Mouse (Mus musculus) cerebellum, adult (tissue): ENCODE results near the gene Fdx1l.

Experiments used
- ATAC-seq: cut with Nextera tagmentation; 2 replicates; pipeline ENCODE4 v1.9.2; 2017; ENCODE audit warnings: mild to moderate bottlenecking, moderate library complexity, mixed read lengths; ENCODE audit not compliant: insufficient number of reproducible peaks, low FRiP score, low TSS enrichment

Fdx1l gene

GRCm38 (mm10) chr9:21030055-21030600, 43.3 kb downstream of the Fdx1l start:
- ATAC-seq, result no peak

DNA sequence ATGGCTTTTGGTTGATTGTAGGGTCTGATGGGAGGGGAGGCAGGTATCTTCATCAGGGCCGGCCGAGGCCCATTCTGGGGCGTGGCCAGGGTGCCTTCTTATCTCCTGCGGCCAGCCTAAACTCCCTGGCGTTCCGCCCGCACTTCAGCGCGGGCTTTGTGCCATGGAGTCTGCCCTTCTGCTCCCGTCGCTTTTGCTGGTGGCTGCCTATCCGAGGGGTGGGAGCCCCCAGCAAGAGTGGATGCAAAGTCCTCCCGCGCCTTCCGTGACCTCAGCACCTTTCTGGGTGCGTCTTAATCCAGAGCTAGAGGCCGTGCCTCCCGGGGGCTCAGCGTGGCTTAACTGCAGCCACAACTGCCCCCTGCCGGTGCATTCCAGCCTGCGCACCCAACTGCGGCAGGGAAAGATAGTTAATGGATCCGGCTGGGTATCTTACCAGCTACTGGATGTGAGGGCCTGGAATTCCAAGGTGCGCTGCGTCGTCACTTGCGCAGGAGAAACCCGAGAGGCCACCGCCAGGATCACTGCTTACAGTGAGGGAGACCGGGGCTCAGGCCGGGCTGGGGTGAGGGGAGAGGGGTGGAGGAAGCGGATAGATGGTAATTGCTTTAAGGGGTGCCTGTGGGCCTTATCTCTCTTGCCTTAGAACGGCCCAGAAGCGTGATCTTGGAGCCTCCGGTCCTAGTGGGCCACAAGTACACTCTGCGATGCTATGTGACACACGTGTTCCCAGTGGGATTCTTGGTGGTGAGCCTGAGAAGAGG, 43.9 kb downstream of the Fdx1l start, which contains the start of gene Icam4:
Gene Icam4, plus strand, starts transcription at position 83 of the 764 bp plus-strand sequence.
- ATAC-seq, result no peak

DNA sequence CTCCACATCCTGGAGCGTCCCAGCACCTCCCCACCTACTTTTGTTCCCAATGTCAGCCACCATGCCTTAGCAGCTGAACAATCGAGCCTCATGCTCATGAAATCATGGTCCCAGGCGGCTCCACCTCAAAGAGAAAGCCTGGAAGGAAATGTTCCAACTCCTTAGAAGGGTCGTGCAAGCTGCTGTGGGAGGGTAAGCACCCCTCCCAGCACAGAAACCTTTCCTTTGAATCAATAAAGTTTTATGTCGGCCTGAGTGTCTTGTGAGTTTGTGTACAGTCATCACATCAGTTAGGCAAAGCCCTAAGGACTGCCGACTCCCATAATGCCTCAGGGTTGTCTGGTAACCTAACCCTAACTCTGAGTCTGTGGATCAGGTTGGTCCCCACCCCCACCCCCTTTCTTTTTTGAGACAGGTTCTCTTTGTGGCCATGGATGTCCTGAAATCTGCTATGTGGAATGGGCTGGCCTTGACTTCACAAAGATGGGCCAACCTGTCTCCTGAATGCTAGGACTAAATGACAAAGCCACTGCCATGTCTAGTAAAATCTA, 44.8 kb downstream of the Fdx1l start:
- no peak for ATAC-seq

- no peak for ATAC-seq
These were observed 45.6 kb downstream of the Fdx1l start for GRCm38 (mm10) chr9:21027774-21028290.

DNA sequence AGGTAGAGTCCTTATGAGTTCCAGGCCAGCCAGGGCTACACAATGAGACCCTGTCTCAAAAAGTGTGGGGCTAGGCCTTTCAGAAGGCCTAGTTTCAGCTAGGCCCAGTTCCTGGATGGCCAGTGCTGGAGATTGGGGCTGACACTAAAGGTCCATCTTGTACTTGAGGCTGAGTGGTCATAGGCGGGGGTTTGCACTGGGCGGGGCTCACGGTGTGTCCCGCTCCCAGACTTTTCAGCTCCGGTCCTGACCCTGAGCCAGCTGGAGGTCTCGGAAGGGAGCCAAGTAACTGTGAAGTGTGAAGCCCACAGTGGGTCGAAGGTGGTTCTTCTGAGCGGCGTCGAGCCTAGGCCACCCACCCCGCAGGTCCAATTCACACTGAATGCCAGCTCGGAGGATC, 46.6 kb downstream of the Fdx1l start:
- ATAC-seq, result no peak

GRCm38 (mm10) chr9:21025258-21025810, 48.1 kb downstream of the Fdx1l start:
- ATAC-seq, result no peak

GRCm38 (mm10) chr9:21022726-21023125, 50.7 kb downstream of the Fdx1l start:
- ATAC-seq, result no peak

- no peak for ATAC-seq
These were observed 51.1 kb downstream of the Fdx1l start for GRCm38 (mm10) chr9:21022288-21022687.

GRCm38 (mm10) chr9:21021363-21021762, 52.1 kb downstream of the Fdx1l start:
- no peak for ATAC-seq

DNA sequence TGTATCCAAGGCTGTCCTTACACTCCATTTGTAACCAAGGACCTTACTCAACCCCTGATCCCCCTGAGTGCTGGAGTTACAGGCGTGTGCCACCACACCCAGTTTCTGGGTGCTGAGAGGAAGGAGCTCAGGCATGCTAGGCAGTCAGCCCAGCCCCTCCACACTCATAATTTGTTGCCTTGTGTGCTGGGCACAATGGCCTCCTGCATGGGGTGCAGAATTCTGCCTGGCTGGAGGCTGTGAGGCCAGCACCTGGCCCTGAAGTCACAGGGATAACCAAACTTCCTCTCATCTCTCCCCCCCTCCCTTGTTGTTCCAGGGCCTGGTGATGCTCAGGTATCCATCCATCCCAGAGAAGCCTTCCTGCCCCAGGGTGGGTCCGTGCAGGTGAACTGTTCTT, 54.8 kb downstream of the Fdx1l start:
- ATAC-seq, result no peak
